Mouse (Mus musculus): ENCODE measurements around the gene Bap1. TPM values are rescaled to one million over a fixed set of nuclear protein-coding genes. Genes with fewer than 3 reads are reported as not detected.

The Bap1 gene
- polyA plus RNA-seq, 1 experiment from 2014 or later = 150 TPM

GRCm38 (mm10) chr14:31211854-31212253, 39.4 kb upstream of the Bap1 start:
- no peak for ATAC-seq
- H3K36me3 ChIP-seq (ENCODE audit: control insufficient read depth, insufficient read depth) = no peaks in the 10 kb centered on the region
- H3K4me2 ChIP-seq (ENCODE audit: low read length) = no peak overlapping the region
- peaks cover 9% of the 10 kb centered on the region; the same call in 1 of the 2 replicates for H3K4me1 ChIP-seq (replicated peaks; ENCODE audit: control insufficient read depth, insufficient read depth, low read length)
- H3K9ac ChIP-seq (replicated peaks; ENCODE audit: low read depth, low read length) = no peak overlapping the region
- WGBS = 88% methylated on average over 6 of the region's 6 CpGs
- H3K27ac ChIP-seq (ENCODE audit: low read length) = no peak overlapping the region
- no peaks in the 10 kb centered on the region for H3K27me3 ChIP-seq (replicated peaks; ENCODE audit: control insufficient read depth, insufficient read depth, low read length)
- H3K4me3 ChIP-seq (replicated peaks; ENCODE audit: low read length) = no peak overlapping the region
- H3K9me3 ChIP-seq (ENCODE audit: control insufficient read depth, low read length) = no peaks in the 10 kb centered on the region

GRCm38 (mm10) chr14:31212499-31212898, 38.8 kb upstream of the Bap1 start:
- H3K36me3 ChIP-seq (ENCODE audit: control insufficient read depth, insufficient read depth) = no peaks in the 10 kb centered on the region
- H3K4me3 ChIP-seq (replicated peaks; ENCODE audit: low read length) = no peak overlapping the region
- H3K27me3 ChIP-seq (replicated peaks; ENCODE audit: control insufficient read depth, insufficient read depth, low read length) = no peaks in the 10 kb centered on the region
- H3K9ac ChIP-seq (replicated peaks; ENCODE audit: low read depth, low read length) = no peak overlapping the region
- H3K9me3 ChIP-seq (ENCODE audit: control insufficient read depth, low read length) = no peaks in the 10 kb centered on the region
- no peak for ATAC-seq
- WGBS = 79% methylated on average over 3 of the region's 3 CpGs
- no peak overlapping the region for H3K27ac ChIP-seq (ENCODE audit: low read length)
- H3K4me1 ChIP-seq (replicated peaks; ENCODE audit: control insufficient read depth, insufficient read depth, low read length) = peaks cover 5% of the 10 kb centered on the region
- H3K4me2 ChIP-seq (ENCODE audit: low read length) = no peak overlapping the region

GRCm38 (mm10) chr14:31213868-31214267, 37.4 kb upstream of the Bap1 start:
- peaks cover 10% of the 10 kb centered on the region for H3K4me1 ChIP-seq (replicated peaks; ENCODE audit: control insufficient read depth, insufficient read depth, low read length)
- H3K9me3 ChIP-seq (ENCODE audit: control insufficient read depth, low read length) = no peaks in the 10 kb centered on the region
- no peak overlapping the region for H3K27ac ChIP-seq (ENCODE audit: low read length)
- H3K4me3 ChIP-seq (replicated peaks; ENCODE audit: low read length) = no peak overlapping the region
- ATAC-seq = no peak
- no peak overlapping the region for H3K4me2 ChIP-seq (ENCODE audit: low read length)
- WGBS = 73% methylated on average over 8 of the region's 8 CpGs
- H3K36me3 ChIP-seq (ENCODE audit: control insufficient read depth, insufficient read depth) = no peaks in the 10 kb centered on the region
- H3K27me3 ChIP-seq (replicated peaks; ENCODE audit: control insufficient read depth, insufficient read depth, low read length) = no peaks in the 10 kb centered on the region
- no peak overlapping the region for H3K9ac ChIP-seq (replicated peaks; ENCODE audit: low read depth, low read length)

- Histone ChIP-seq H3K36me3 (ENCODE audit: control insufficient read depth, insufficient read depth) (no peaks in the 10 kb centered on the region), H3K27ac (ENCODE audit: low read length) (no peak overlapping the region), H3K9ac (replicated peaks; ENCODE audit: low read depth, low read length) (no peak overlapping the region), H3K27me3 (replicated peaks; ENCODE audit: control insufficient read depth, insufficient read depth, low read length) (no peaks in the 10 kb centered on the region), H3K9me3 (ENCODE audit: control insufficient read depth, low read length) (no peaks in the 10 kb centered on the region), H3K4me2 (ENCODE audit: low read length) (no peak overlapping the region), H3K4me1 (replicated peaks; ENCODE audit: control insufficient read depth, insufficient read depth, low read length) (peaks cover 10% of the 10 kb centered on the region), H3K4me3 (replicated peaks; ENCODE audit: low read length) (no peak overlapping the region)
- ATAC-seq = no peak
- WGBS = 85% methylated on average over 3 of the region's 3 CpGs
Observed at GRCm38 (mm10) chr14:31214684-31215083, 36.6 kb upstream of the Bap1 start.

- H3K4me1 ChIP-seq (replicated peaks; ENCODE audit: control insufficient read depth, insufficient read depth, low read length) = peaks cover 10% of the 10 kb centered on the region
- no peaks in the 10 kb centered on the region for H3K27me3 ChIP-seq (replicated peaks; ENCODE audit: control insufficient read depth, insufficient read depth, low read length)
- no peak overlapping the region for H3K4me3 ChIP-seq (replicated peaks; ENCODE audit: low read length)
- no peaks in the 10 kb centered on the region for H3K9me3 ChIP-seq (ENCODE audit: control insufficient read depth, low read length)
- H3K4me2 ChIP-seq (ENCODE audit: low read length) = no peak overlapping the region
- no peak overlapping the region for H3K9ac ChIP-seq (replicated peaks; ENCODE audit: low read depth, low read length)
- H3K36me3 ChIP-seq (ENCODE audit: control insufficient read depth, insufficient read depth) = no peaks in the 10 kb centered on the region
- 30% methylated on average over 15 of the region's 15 CpGs for WGBS
- H3K27ac ChIP-seq (ENCODE audit: low read length) = no peak overlapping the region
- peak; percentile 69 for ATAC-seq
Observed at GRCm38 (mm10) chr14:31215157-31216002, 35.9 kb upstream of the Bap1 start.

- Histone ChIP-seq H3K4me2 (ENCODE audit: low read length) (no peak within 1 kb of the TSS), H3K27me3 (replicated peaks; ENCODE audit: control insufficient read depth, insufficient read depth, low read length) (no peaks in the 10 kb centered on the region), H3K27ac (ENCODE audit: low read length) (no peak within 1 kb of the TSS), H3K4me1 (replicated peaks; ENCODE audit: control insufficient read depth, insufficient read depth, low read length) (peaks cover 10% of the 10 kb centered on the region), H3K9ac (replicated peaks; ENCODE audit: low read depth, low read length) (no peak within 1 kb of the TSS; the same call in 1 of the 2 replicates), H3K9me3 (ENCODE audit: control insufficient read depth, low read length) (no peaks in the 10 kb centered on the region), H3K36me3 (ENCODE audit: control insufficient read depth, insufficient read depth) (no peaks in the 10 kb centered on the region), H3K4me3 (replicated peaks; ENCODE audit: low read length) (no peak within 1 kb of the TSS)
- ATAC-seq = no peak
- WGBS = 58% methylated on average over 2 of the region's 2 CpGs
Observed at GRCm38 (mm10) chr14:31216846-31217245, 34.4 kb upstream of the Bap1 start, which contains the start of gene Nisch. TSS of gene Nisch (minus strand) at chr14:31216946.

GRCm38 (mm10) chr14:31217666-31218065, 33.6 kb upstream of the Bap1 start, which contains the start of gene Sema3g:
TSS of gene Sema3g (plus strand) at chr14:31217860.
- Histone ChIP-seq H3K9ac (replicated peaks; ENCODE audit: low read depth, low read length) (no peak within 1 kb of the TSS; the same call in 1 of the 2 replicates), H3K4me3 (replicated peaks; ENCODE audit: low read length) (no peak within 1 kb of the TSS), H3K4me2 (ENCODE audit: low read length) (no peak within 1 kb of the TSS), H3K9me3 (ENCODE audit: control insufficient read depth, low read length) (no peaks in the 10 kb centered on the region), H3K27ac (ENCODE audit: low read length) (no peak within 1 kb of the TSS), H3K36me3 (ENCODE audit: control insufficient read depth, insufficient read depth) (no peaks in the 10 kb centered on the region), H3K4me1 (replicated peaks; ENCODE audit: control insufficient read depth, insufficient read depth, low read length) (peaks cover 10% of the 10 kb centered on the region), H3K27me3 (replicated peaks; ENCODE audit: control insufficient read depth, insufficient read depth, low read length) (no peaks in the 10 kb centered on the region)
- WGBS = 13% methylated on average over 11 of the region's 11 CpGs
- peak; percentile 38; the same call in 1 of the 2 replicates for ATAC-seq

GRCm38 (mm10) chr14:31226978-31227377, 24.3 kb upstream of the Bap1 start:
- Histone ChIP-seq H3K4me2 (ENCODE audit: low read length) (no peak overlapping the region), H3K9me3 (ENCODE audit: control insufficient read depth, low read length) (no peaks in the 10 kb centered on the region), H3K36me3 (ENCODE audit: control insufficient read depth, insufficient read depth) (no peaks in the 10 kb centered on the region), H3K9ac (replicated peaks; ENCODE audit: low read depth, low read length) (no peak overlapping the region), H3K4me1 (replicated peaks; ENCODE audit: control insufficient read depth, insufficient read depth, low read length) (peaks cover 2% of the 10 kb centered on the region; the same call in 1 of the 2 replicates), H3K27me3 (replicated peaks; ENCODE audit: control insufficient read depth, insufficient read depth, low read length) (no peaks in the 10 kb centered on the region), H3K4me3 (replicated peaks; ENCODE audit: low read length) (no peak overlapping the region), H3K27ac (ENCODE audit: low read length) (no peak overlapping the region)
- ATAC-seq = peak; percentile 75
- 38% methylated on average over 4 of the region's 4 CpGs for WGBS

- Histone ChIP-seq H3K9ac (replicated peaks; ENCODE audit: low read depth, low read length) (no peak overlapping the region), H3K4me1 (replicated peaks; ENCODE audit: control insufficient read depth, insufficient read depth, low read length) (peaks cover 2% of the 10 kb centered on the region; the same call in 1 of the 2 replicates), H3K27ac (ENCODE audit: low read length) (no peak overlapping the region), H3K27me3 (replicated peaks; ENCODE audit: control insufficient read depth, insufficient read depth, low read length) (no peaks in the 10 kb centered on the region), H3K4me2 (ENCODE audit: low read length) (no peak overlapping the region), H3K4me3 (replicated peaks; ENCODE audit: low read length) (no peak overlapping the region), H3K9me3 (ENCODE audit: control insufficient read depth, low read length) (no peaks in the 10 kb centered on the region), H3K36me3 (ENCODE audit: control insufficient read depth, insufficient read depth) (no peaks in the 10 kb centered on the region)
- ATAC-seq = no peak
- WGBS = 74% methylated on average over 6 of the region's 6 CpGs
Observed at GRCm38 (mm10) chr14:31228234-31228633, 23.0 kb upstream of the Bap1 start.
